Mouse (Mus musculus): Measurements from ENCODE around the gene Rsl24d1. TPM values are rescaled to one million over a fixed set of nuclear protein-coding genes. Genes with fewer than 3 reads are reported as not detected.

The Rsl24d1 gene
- total and polyA plus RNA-seq, 3 experiments = 195 to 234 TPM; not detected in 1

- Histone ChIP-seq H3K9me3 (replicated peaks; ENCODE audit: insufficient read depth, low read length) (no peaks in the 10 kb centered on the region), H3K79me2 (ENCODE audit: control insufficient read depth, insufficient read depth, low read length, poor library complexity) (no peaks in the 10 kb centered on the region), H3K36me3 (ENCODE audit: control insufficient read depth in 1 of 2, insufficient read depth in 2 of 2, low read length in 2 of 2) (peaks cover 0 to 13% of the 10 kb centered on the region in 2 experiments; a peak in 2 of 4 replicates), H3K27me3 (ENCODE audit: control insufficient read depth in 1 of 2, insufficient read depth in 2 of 2, low read length in 2 of 2) (no peaks in the 10 kb centered on the region), H3K4me3 (ENCODE audit: control insufficient read depth in 1 of 2, insufficient read depth in 1 of 2, low read depth in 2 of 2, low read length in 2 of 2) (no peak overlapping the region), H3K4me1 (ENCODE audit: control insufficient read depth in 1 of 2, insufficient read depth in 2 of 2, low read length in 2 of 2) (peaks cover 11 to 21% of the 10 kb centered on the region in 2 experiments), H3K9ac (ENCODE audit: control insufficient read depth, low read depth, low read length, poor library complexity, severe bottlenecking) (no peak overlapping the region), H3K27ac (ENCODE audit: control insufficient read depth, low read depth, low read length) (no peak overlapping the region)
- TF ChIP-seq MEF2A (IDR thresholded peaks at IDR 0.05; ENCODE audit: extremely low read depth, insufficient replicate concordance, low read depth, low read length, poor library complexity, severe bottlenecking) (no peak), NELFE (IDR thresholded peaks at IDR 0.05; ENCODE audit: low read depth, low read length) (no peak), NRF1 (IDR thresholded peaks at IDR 0.05; ENCODE audit: insufficient read depth, low read depth, low read length, poor library complexity, severe bottlenecking) (no peak), TBP (IDR thresholded peaks at IDR 0.05; ENCODE audit: low read depth, low read length) (no peak), TCF12 (IDR thresholded peaks at IDR 0.05; ENCODE audit: low read depth, low read length) (no peak), RAD21 (IDR thresholded peaks at IDR 0.05; ENCODE audit: low read depth, low read length) (no peak), ELF1 (IDR thresholded peaks at IDR 0.05; ENCODE audit: low read depth, low read length) (no peak), MXI1 (IDR thresholded peaks at IDR 0.05; ENCODE audit: low read depth, low read length) (no peak), GABPA (IDR thresholded peaks at IDR 0.05; ENCODE audit: low read depth, low read length) (no peak), POLR2AphosphoS5 (IDR thresholded peaks at IDR 0.05; ENCODE audit: borderline replicate concordance, low read depth, low read length) (no peak), CHD2 (IDR thresholded peaks at IDR 0.05; ENCODE audit: low read length) (no peak), POLR2AphosphoS2 (IDR thresholded peaks at IDR 0.05; ENCODE audit: low read length) (no peak), EP300 (IDR thresholded peaks at IDR 0.05; ENCODE audit: low read depth in 1 of 2, low read length in 2 of 2) (no peak), RCOR1 (IDR thresholded peaks at IDR 0.05; ENCODE audit: low read depth, low read length) (no peak), ZKSCAN1 (IDR thresholded peaks at IDR 0.05; ENCODE audit: low read depth, low read length) (no peak), HCFC1 (IDR thresholded peaks at IDR 0.05; ENCODE audit: low read depth, low read length) (no peak)
- DNase-seq (ENCODE audit: low read depth, low spot score) = no peak
Measured at GRCm38 (mm10) chr9:73083956-73084355, 29.3 kb upstream of the Rsl24d1 start.

GRCm38 (mm10) chr9:73085845-73086244 lies 27.4 kb upstream of the Rsl24d1 start:
- Histone ChIP-seq H3K79me2 (ENCODE audit: control insufficient read depth, insufficient read depth, low read length, poor library complexity) (no peaks in the 10 kb centered on the region), H3K9me3 (replicated peaks; ENCODE audit: insufficient read depth, low read length) (no peaks in the 10 kb centered on the region), H3K4me3 (ENCODE audit: control insufficient read depth in 1 of 2, insufficient read depth in 1 of 2, low read depth in 2 of 2, low read length in 2 of 2) (peak overlapping the region; percentile 7 to 19; a peak in 3 of 4 replicates), H3K9ac (ENCODE audit: control insufficient read depth, low read depth, low read length, poor library complexity, severe bottlenecking) (peak overlapping the region; percentile 35), H3K27me3 (ENCODE audit: control insufficient read depth in 1 of 2, insufficient read depth in 2 of 2, low read length in 2 of 2) (no peaks in the 10 kb centered on the region), H3K27ac (ENCODE audit: control insufficient read depth, low read depth, low read length) (peak overlapping the region; percentile 85), H3K4me1 (ENCODE audit: control insufficient read depth in 1 of 2, insufficient read depth in 2 of 2, low read length in 2 of 2) (peaks cover 11 to 21% of the 10 kb centered on the region in 2 experiments), H3K36me3 (ENCODE audit: control insufficient read depth in 1 of 2, insufficient read depth in 2 of 2, low read length in 2 of 2) (peaks cover 0 to 13% of the 10 kb centered on the region in 2 experiments; a peak in 2 of 4 replicates)
- DNase-seq (ENCODE audit: low read depth, low spot score) = peak; percentile 90
- TF ChIP-seq GATA1 (IDR thresholded peaks at IDR 0.05; ENCODE audit: low read depth, low read length) (peak; percentile 91), JUND (IDR thresholded peaks at IDR 0.05; ENCODE audit: low read depth, low read length) (peak; percentile 46; the same call in 1 of the 2 replicates), TBP (IDR thresholded peaks at IDR 0.05; ENCODE audit: low read depth, low read length) (peak; percentile 75), MYB (IDR thresholded peaks at IDR 0.05; ENCODE audit: low read depth, low read length) (peak; percentile 53; the same call in 1 of the 2 replicates), TCF12 (IDR thresholded peaks at IDR 0.05; ENCODE audit: low read depth, low read length) (peak; percentile 67; the same call in 1 of the 2 replicates), NRF1 (IDR thresholded peaks at IDR 0.05; ENCODE audit: insufficient read depth, low read depth, low read length, poor library complexity, severe bottlenecking) (no peak), TAL1 (IDR thresholded peaks at IDR 0.05; ENCODE audit: low read length) (no peak), ELF1 (IDR thresholded peaks at IDR 0.05; ENCODE audit: low read depth, low read length) (peak; percentile 65), ZNF384 (IDR thresholded peaks at IDR 0.05; ENCODE audit: low read depth, low read length) (no peak), POLR2AphosphoS5 (IDR thresholded peaks at IDR 0.05; ENCODE audit: borderline replicate concordance, low read depth, low read length) (no peak), MYC (IDR thresholded peaks at IDR 0.05; ENCODE audit: low read depth, low read length) (peak; percentile 96), NELFE (IDR thresholded peaks at IDR 0.05; ENCODE audit: low read depth, low read length) (peak; percentile 54), MEF2A (IDR thresholded peaks at IDR 0.05; ENCODE audit: extremely low read depth, insufficient replicate concordance, low read depth, low read length, poor library complexity, severe bottlenecking) (peak; percentile 73; the same call in 1 of the 2 replicates), EP300 (IDR thresholded peaks at IDR 0.05; ENCODE audit: low read depth in 1 of 2, low read length in 2 of 2) (peak; percentile 84 to 90), USF1 (IDR thresholded peaks at IDR 0.05; ENCODE audit: low read depth, low read length) (peak; percentile 95), ZC3H11A (IDR thresholded peaks at IDR 0.05; ENCODE audit: low read depth, low read length) (no peak), CHD1 (IDR thresholded peaks at IDR 0.05; ENCODE audit: low read depth, low read length) (no peak), SIN3A (IDR thresholded peaks at IDR 0.05; ENCODE audit: low read length) (peak; percentile 83; the same call in 1 of the 2 replicates), CHD2 (IDR thresholded peaks at IDR 0.05; ENCODE audit: low read length) (no peak; the same call in 1 of the 2 replicates), UBTF (IDR thresholded peaks at IDR 0.05; ENCODE audit: borderline replicate concordance, insufficient read depth, low read depth, low read length) (no peak), POLR2A (IDR thresholded peaks at IDR 0.05; ENCODE audit: control insufficient read depth in 1 of 2, insufficient read depth in 1 of 2, low read depth in 1 of 2, low read length in 2 of 2, poor library complexity in 1 of 2) (peak in 1 of 2 experiments; percentile 49; a peak in 2 of 4 replicates), MAX (IDR thresholded peaks at IDR 0.05; ENCODE audit: low read length) (peak; percentile 96)

All from MEL (cell line).